Mouse (Mus musculus) large intestine, adult 2 months (tissue): ENCODE measurements around the gene Nudt12. TPM values are rescaled to one million over a fixed set of nuclear protein-coding genes. Genes with fewer than 3 reads are reported as not detected.

Experiments
- DNase-seq: peaks from one replicate; pipeline ENCODE4 v3.0.0-alpha.2; 2012; ENCODE audit warnings: low read depth, low spot score
- WGBS: fragments of 180-500 bp; shearing (Covaris S2); methylation state at CpG from one replicate; pipeline ENCODE4 v1.1.7; 2018; 5-methylcytosine and 5-hydroxymethylcytosine counted together
- polyA plus RNA-seq: library from polyadenylated mRNA; depleted of rRNA; stranded (reverse); fragments of >200 nt; gene quantifications from 2 replicates; pipeline ENCODE4 v1.2.3, GENCODE M21; 2012; rRNA removed

Gene Nudt12
- polyA plus RNA-seq = 1.8 and 3.6 TPM in 2 replicates

GRCm38 (mm10) chr17:59013091-59013459 lies at the start of gene Nudt12:
Gene Nudt12, minus strand, starts transcription at chr17:59013372.
- DNase-seq = peak; percentile 61

GRCm38 (mm10) chr17:59053306-59053705 lies 40.1 kb upstream of the Nudt12 start:
- no peak for DNase-seq
- WGBS = 56% methylated on average over 4 of the region's 4 CpGs

More at GRCm38 (mm10) chr17:59013091-59013459, at the start of gene Nudt12:
- WGBS = under 1% methylated on average over 22 of the region's 22 CpGs

- WGBS = 38% methylated on average over 5 of the region's 5 CpGs
- DNase-seq = no peak
Observed at GRCm38 (mm10) chr17:59039754-59040153, 26.6 kb upstream of the Nudt12 start.

DNA sequence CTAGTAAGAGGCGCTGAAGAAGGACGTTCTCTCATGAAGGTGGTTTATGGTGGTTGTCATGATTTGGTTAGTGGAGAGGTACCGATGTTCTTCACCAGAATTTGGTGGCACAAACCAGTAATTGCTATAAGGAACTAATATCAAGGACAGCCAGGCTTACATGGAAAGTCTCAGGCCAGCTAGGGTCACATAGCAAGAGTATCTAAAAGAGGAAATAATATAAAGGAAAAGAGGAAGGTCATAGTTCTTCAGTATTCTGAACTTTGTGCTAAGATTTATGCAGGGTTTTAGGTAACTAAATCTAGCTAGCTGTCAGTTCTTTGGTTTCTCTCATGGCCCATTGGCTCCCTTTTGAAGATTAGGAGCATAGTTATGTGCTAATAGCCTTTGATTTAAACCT lies 20.3 kb upstream of the Nudt12 start:
- 88% methylated on average over 3 of the region's 3 CpGs for WGBS
- DNase-seq = no peak

- 67% methylated on average over 3 of the region's 3 CpGs for WGBS
Observed at GRCm38 (mm10) chr17:59026336-59026735, 13.2 kb upstream of the Nudt12 start.

DNA sequence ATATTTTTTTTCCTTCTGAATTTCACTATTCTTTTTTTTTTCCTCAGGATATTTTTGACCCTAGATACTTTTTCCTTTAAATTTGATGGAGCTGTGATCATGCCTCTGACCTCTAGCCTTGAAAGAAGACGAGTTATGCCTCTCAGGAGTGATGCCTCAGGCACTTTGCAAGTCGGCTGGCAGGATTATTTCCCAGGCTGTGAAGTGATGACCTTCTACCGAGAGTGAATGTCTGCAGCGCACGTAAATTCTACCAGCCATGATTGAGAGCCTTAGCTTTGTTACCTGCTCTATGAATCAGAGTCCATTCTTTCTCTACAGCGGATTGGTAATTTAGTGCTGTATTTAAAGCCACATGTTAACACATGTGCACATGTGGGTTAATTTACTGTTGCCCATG lies 11.3 kb upstream of the Nudt12 start:
- WGBS = 37% methylated on average over 6 of the region's 6 CpGs
- no peak for DNase-seq

More at GRCm38 (mm10) chr17:59026336-59026735, 13.2 kb upstream of the Nudt12 start:
- no peak for DNase-seq

- WGBS = 40% methylated on average over 5 of the region's 5 CpGs
- DNase-seq = no peak
Observed at GRCm38 (mm10) chr17:59023971-59024370, 10.8 kb upstream of the Nudt12 start.

- WGBS = 83% methylated on average over 4 of the region's 4 CpGs
- DNase-seq = no peak
Observed at GRCm38 (mm10) chr17:59018666-59019065, 5.5 kb upstream of the Nudt12 start.

DNA sequence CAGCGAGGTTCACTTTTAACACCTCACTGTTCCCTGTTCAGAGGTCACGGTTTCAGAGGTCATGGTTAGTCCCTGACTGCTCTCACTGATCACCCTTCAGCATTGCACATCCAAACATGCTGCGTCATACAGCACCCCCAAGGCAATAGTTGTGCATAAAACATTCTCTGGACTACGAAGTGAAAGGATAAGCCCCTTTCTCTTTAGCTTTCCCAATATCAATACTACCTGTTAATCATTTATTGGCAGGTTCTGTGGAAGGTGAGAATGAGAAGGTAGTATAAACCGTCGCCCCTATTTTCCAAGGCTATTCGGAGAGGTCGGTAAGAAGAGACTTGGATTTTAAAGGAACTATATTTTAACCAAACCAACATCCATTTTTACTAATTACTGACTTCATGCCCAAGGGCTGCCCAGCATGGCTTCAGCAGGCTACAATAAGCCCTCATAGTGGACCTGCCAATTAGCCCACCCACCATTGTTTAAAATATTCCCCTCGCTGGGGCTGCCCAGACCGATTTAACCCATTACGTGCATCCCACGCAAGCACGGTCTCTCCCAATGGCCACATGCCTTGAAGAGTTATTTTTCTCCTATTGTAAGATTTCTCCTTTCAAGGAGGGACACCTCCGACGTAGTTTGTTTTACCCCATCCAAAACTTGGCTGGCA lies 616 bp downstream of the Nudt12 start:
- 5% methylated on average over 15 of the region's 15 CpGs for WGBS
- no peak for DNase-seq

GRCm38 (mm10) chr17:59011546-59012307 lies 1.4 kb downstream of the Nudt12 start:
- 76% methylated on average over 13 of the region's 13 CpGs for WGBS

DNA sequence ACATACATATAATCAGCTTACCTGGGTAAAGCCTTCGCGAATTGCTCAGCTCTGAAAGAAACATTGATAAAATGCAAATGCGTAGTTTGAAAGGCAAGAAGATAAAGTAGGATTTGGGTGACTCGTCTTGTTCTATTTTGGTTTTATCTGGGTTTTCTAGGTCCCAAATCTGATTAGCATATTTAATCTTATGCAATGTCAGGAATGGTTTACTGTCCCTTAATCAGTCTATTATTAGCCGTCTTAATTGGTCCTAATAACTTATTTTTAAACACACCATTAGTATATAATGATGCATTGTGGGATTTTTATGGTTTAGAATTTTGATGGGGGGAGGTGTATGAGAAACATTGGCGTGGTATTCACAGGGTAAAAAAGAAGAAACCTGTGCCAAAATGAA lies 21.9 kb downstream of the Nudt12 start, which contains the start of gene Pdzph1:
Pdzph1 (minus strand) TSS at position 101 of the 400 bp plus-strand sequence.
- WGBS = 81% methylated on average over 6 of the region's 6 CpGs
- DNase-seq = no peak

More at GRCm38 (mm10) chr17:59011546-59012307, 1.4 kb downstream of the Nudt12 start:
- DNase-seq = no peak

- no peak for DNase-seq
- 56% methylated on average over 5 of the region's 5 CpGs for WGBS
Observed at GRCm38 (mm10) chr17:58973237-58973636, 39.9 kb downstream of the Nudt12 start.

DNA sequence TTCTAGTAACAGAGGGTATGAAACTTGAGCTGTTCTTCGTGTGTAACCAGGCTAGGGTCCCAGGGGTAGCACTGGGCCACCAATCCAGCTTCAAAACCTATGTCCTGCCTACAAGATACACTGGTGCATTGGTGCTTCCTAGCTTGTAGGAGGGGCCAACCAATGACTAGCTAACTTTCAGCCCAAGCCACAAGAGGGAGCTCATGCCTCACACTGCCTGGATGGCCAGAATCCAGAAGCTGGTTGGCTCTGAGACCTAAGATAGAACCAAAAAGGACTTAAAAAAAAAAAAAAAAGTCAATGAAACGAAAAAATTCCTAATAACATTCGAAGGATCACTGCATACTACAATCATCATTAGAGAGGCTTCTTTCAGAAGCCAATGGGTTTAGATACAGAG lies 53.3 kb downstream of the Nudt12 start:
- 25% methylated on average over 3 of the region's 3 CpGs for WGBS
- no peak for DNase-seq

DNA sequence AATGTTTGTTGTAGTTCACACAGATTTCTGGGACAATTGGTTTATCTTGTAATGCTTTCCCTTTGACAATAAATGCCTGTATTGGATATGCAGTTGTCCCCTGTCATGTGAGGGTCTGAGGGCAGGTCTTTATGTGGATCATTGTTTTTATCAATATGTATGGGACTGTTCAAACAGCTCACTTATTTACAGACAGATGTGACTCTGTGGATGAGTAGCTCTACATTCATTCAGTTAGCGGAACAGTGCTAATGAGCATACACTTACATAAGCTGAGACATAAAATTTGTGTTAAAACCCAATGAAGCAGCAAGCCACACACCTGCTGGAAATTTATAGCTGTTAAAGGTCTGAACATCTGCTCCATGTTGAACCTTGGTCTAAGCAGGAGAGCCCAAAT lies 56.1 kb downstream of the Nudt12 start:
- no peak for DNase-seq
- 78% methylated on average over 1 of the region's 1 CpGs for WGBS

Other genes starting within 250 kb of the Nudt12 start
- not detected in 2 replicates for gene Pdzph1, start 22.0 kb downstream of the Nudt12 start, polyA plus RNA-seq